Mouse (Mus musculus): ENCODE data around the gene 6030452D12Rik. TPM values are rescaled to one million over a fixed set of nuclear protein-coding genes. Genes with fewer than 3 reads are reported as not detected.

Gene 6030452D12Rik
- total RNA-seq, 1 experiment: not detected

GRCm38 (mm10) chr8:106520578-106520977 lies 20.3 kb downstream of the 6030452D12Rik start:
- H3K27ac ChIP-seq (ENCODE audit: insufficient read depth, low read depth, low read length, poor library complexity, severe bottlenecking): no peak overlapping the region
- H3K9ac ChIP-seq (ENCODE audit: insufficient read depth, low read depth, low read length, poor library complexity, severe bottlenecking): no peak overlapping the region
- TF ChIP-seq MAFK (IDR thresholded peaks at IDR 0.05; ENCODE audit: insufficient read depth, low read depth, low read length) (no peak), ZNF384 (IDR thresholded peaks at IDR 0.05; ENCODE audit: low read depth, low read length) (no peak), CHD2 (IDR thresholded peaks at IDR 0.05; ENCODE audit: low read depth, low read length) (no peak), ZC3H11A (IDR thresholded peaks at IDR 0.05; ENCODE audit: borderline replicate concordance, low read depth, low read length) (no peak), HCFC1 (IDR thresholded peaks at IDR 0.05; ENCODE audit: borderline replicate concordance, insufficient read depth, low read length) (no peak)
- no peaks in the 10 kb centered on the region for H3K9me3 ChIP-seq (ENCODE audit: control insufficient read depth, insufficient read depth, low read depth, low read length)
- in situ Hi-C loops (cut with MboI; ENCODE audit: low sequenced_read_pairs in 2 of 2, unreplicated experiment in 2 of 2): no loop called here
- peaks cover 10% of the 10 kb centered on the region; the same call in 1 of the 2 replicates for H3K36me3 ChIP-seq (ENCODE audit: control insufficient read depth, insufficient read depth, low read length, poor library complexity, severe bottlenecking)
- no peak overlapping the region for H3K4me3 ChIP-seq (ENCODE audit: insufficient read depth in 1 of 2, low read depth in 1 of 2, low read length in 2 of 2, poor library complexity in 1 of 2, severe bottlenecking in 1 of 2)
- peaks cover 12 to 17% of the 10 kb centered on the region in 2 experiments for H3K4me1 ChIP-seq (ENCODE audit: control insufficient read depth in 2 of 2, insufficient read depth in 2 of 2, low read length in 2 of 2, poor library complexity in 1 of 2)
- no peak for DNase-seq (ENCODE audit: low read depth, low spot score)

- Histone ChIP-seq H3K9me3 (ENCODE audit: control insufficient read depth, insufficient read depth, low read depth, low read length) (no peaks in the 10 kb centered on the region), H3K4me3 (ENCODE audit: insufficient read depth in 1 of 2, low read depth in 1 of 2, low read length in 2 of 2, poor library complexity in 1 of 2, severe bottlenecking in 1 of 2) (no peak overlapping the region), H3K9ac (ENCODE audit: insufficient read depth, low read depth, low read length, poor library complexity, severe bottlenecking) (no peak overlapping the region), H3K4me1 (ENCODE audit: control insufficient read depth in 2 of 2, insufficient read depth in 2 of 2, low read length in 2 of 2, poor library complexity in 1 of 2) (peaks cover 5 to 17% of the 10 kb centered on the region in 2 experiments), H3K36me3 (ENCODE audit: control insufficient read depth, insufficient read depth, low read length, poor library complexity, severe bottlenecking) (peaks cover 8% of the 10 kb centered on the region; the same call in 1 of the 2 replicates), H3K27ac (ENCODE audit: insufficient read depth, low read depth, low read length, poor library complexity, severe bottlenecking) (no peak overlapping the region)
- TF ChIP-seq CHD2 (IDR thresholded peaks at IDR 0.05; ENCODE audit: low read depth, low read length) (no peak), HCFC1 (IDR thresholded peaks at IDR 0.05; ENCODE audit: borderline replicate concordance, insufficient read depth, low read length) (no peak), MAFK (IDR thresholded peaks at IDR 0.05; ENCODE audit: insufficient read depth, low read depth, low read length) (no peak), ZC3H11A (IDR thresholded peaks at IDR 0.05; ENCODE audit: borderline replicate concordance, low read depth, low read length) (no peak), ZNF384 (IDR thresholded peaks at IDR 0.05; ENCODE audit: low read depth, low read length) (no peak)
- no peak for DNase-seq (ENCODE audit: low read depth, low spot score)
- in situ Hi-C loops (cut with MboI; ENCODE audit: low sequenced_read_pairs in 2 of 2, unreplicated experiment in 2 of 2): no loop called here
Observed at GRCm38 (mm10) chr8:106521845-106522244, 21.5 kb downstream of the 6030452D12Rik start.

GRCm38 (mm10) chr8:106526725-106527124 lies 26.4 kb downstream of the 6030452D12Rik start:
- Histone ChIP-seq H3K27ac (ENCODE audit: insufficient read depth, low read depth, low read length, poor library complexity, severe bottlenecking) (peak overlapping the region; percentile 52; the same call in 1 of the 2 replicates), H3K4me3 (ENCODE audit: insufficient read depth in 1 of 2, low read depth in 1 of 2, low read length in 2 of 2, poor library complexity in 1 of 2, severe bottlenecking in 1 of 2) (no peak overlapping the region), H3K9ac (ENCODE audit: insufficient read depth, low read depth, low read length, poor library complexity, severe bottlenecking) (no peak overlapping the region), H3K9me3 (ENCODE audit: control insufficient read depth, insufficient read depth, low read depth, low read length) (no peaks in the 10 kb centered on the region), H3K4me1 (ENCODE audit: control insufficient read depth in 2 of 2, insufficient read depth in 2 of 2, low read length in 2 of 2, poor library complexity in 1 of 2) (peaks cover 0 to 12% of the 10 kb centered on the region in 2 experiments; a peak in 2 of 4 replicates), H3K36me3 (ENCODE audit: control insufficient read depth, insufficient read depth, low read length, poor library complexity, severe bottlenecking) (peaks cover 10% of the 10 kb centered on the region; the same call in 1 of the 2 replicates)
- in situ Hi-C loops (cut with MboI; ENCODE audit: low sequenced_read_pairs in 2 of 2, unreplicated experiment in 2 of 2): loop anchor here (5.0 to 25.0 kb wide), 2 partner anchors 94 to 114 kb away; partner anchors contain the start of gene Zfp90 (in 1 of the 2)
- TF ChIP-seq ZC3H11A (IDR thresholded peaks at IDR 0.05; ENCODE audit: borderline replicate concordance, low read depth, low read length): no peak
- no peak for TF ChIP-seq MAFK (IDR thresholded peaks at IDR 0.05; ENCODE audit: insufficient read depth, low read depth, low read length)
- no peak for TF ChIP-seq HCFC1 (IDR thresholded peaks at IDR 0.05; ENCODE audit: borderline replicate concordance, insufficient read depth, low read length)
- no peak for TF ChIP-seq CHD2 (IDR thresholded peaks at IDR 0.05; ENCODE audit: low read depth, low read length)
- no peak for TF ChIP-seq ZNF384 (IDR thresholded peaks at IDR 0.05; ENCODE audit: low read depth, low read length)
- DNase-seq (ENCODE audit: low read depth, low spot score): no peak

GRCm38 (mm10) chr8:106527241-106528036 lies 27.1 kb downstream of the 6030452D12Rik start:
- in situ Hi-C loops (cut with MboI; ENCODE audit: low sequenced_read_pairs in 2 of 2, unreplicated experiment in 2 of 2): loop anchor here (5.0 to 25.0 kb wide), 2 partner anchors 95 to 115 kb away; partner anchors contain the start of gene Zfp90 (in 1 of the 2)
- DNase-seq (ENCODE audit: low read depth, low spot score): peak; percentile 75
- peak overlapping the region; percentile 52; the same call in 1 of the 2 replicates for H3K27ac ChIP-seq (ENCODE audit: insufficient read depth, low read depth, low read length, poor library complexity, severe bottlenecking)
- TF ChIP-seq ZNF384 (IDR thresholded peaks at IDR 0.05; ENCODE audit: low read depth, low read length) (no peak), CHD2 (IDR thresholded peaks at IDR 0.05; ENCODE audit: low read depth, low read length) (no peak), ZC3H11A (IDR thresholded peaks at IDR 0.05; ENCODE audit: borderline replicate concordance, low read depth, low read length) (no peak)
- no peaks in the 10 kb centered on the region for H3K9me3 ChIP-seq (ENCODE audit: control insufficient read depth, insufficient read depth, low read depth, low read length)
- no peak overlapping the region for H3K4me3 ChIP-seq (ENCODE audit: insufficient read depth in 1 of 2, low read depth in 1 of 2, low read length in 2 of 2, poor library complexity in 1 of 2, severe bottlenecking in 1 of 2)
- peaks cover 0 to 12% of the 10 kb centered on the region in 2 experiments; a peak in 2 of 4 replicates for H3K4me1 ChIP-seq (ENCODE audit: control insufficient read depth in 2 of 2, insufficient read depth in 2 of 2, low read length in 2 of 2, poor library complexity in 1 of 2)
- H3K36me3 ChIP-seq (ENCODE audit: control insufficient read depth, insufficient read depth, low read length, poor library complexity, severe bottlenecking): peaks cover 10% of the 10 kb centered on the region; the same call in 1 of the 2 replicates
- no peak overlapping the region for H3K9ac ChIP-seq (ENCODE audit: insufficient read depth, low read depth, low read length, poor library complexity, severe bottlenecking)

Data from ES-E14 (cell line).